Mouse (Mus musculus): Measurements from ENCODE around the gene Socs2. TPM values are rescaled to one million over a fixed set of nuclear protein-coding genes. Genes with fewer than 3 reads are reported as not detected.

Gene Socs2
- polyA plus RNA-seq, 1 experiment, result 10.8 TPM

- DNase-seq (ENCODE audit: low read depth), result no peak
These were observed 3.3 kb upstream of the Socs2 start for GRCm38 (mm10) chr10:95420284-95420683.

- no peak for DNase-seq (ENCODE audit: low read depth)
These were observed 2.7 kb upstream of the Socs2 start for GRCm38 (mm10) chr10:95419726-95420125.

- DNase-seq (ENCODE audit: low read depth), result no peak
These were observed 1.7 kb upstream of the Socs2 start for GRCm38 (mm10) chr10:95418631-95419030.

DNA sequence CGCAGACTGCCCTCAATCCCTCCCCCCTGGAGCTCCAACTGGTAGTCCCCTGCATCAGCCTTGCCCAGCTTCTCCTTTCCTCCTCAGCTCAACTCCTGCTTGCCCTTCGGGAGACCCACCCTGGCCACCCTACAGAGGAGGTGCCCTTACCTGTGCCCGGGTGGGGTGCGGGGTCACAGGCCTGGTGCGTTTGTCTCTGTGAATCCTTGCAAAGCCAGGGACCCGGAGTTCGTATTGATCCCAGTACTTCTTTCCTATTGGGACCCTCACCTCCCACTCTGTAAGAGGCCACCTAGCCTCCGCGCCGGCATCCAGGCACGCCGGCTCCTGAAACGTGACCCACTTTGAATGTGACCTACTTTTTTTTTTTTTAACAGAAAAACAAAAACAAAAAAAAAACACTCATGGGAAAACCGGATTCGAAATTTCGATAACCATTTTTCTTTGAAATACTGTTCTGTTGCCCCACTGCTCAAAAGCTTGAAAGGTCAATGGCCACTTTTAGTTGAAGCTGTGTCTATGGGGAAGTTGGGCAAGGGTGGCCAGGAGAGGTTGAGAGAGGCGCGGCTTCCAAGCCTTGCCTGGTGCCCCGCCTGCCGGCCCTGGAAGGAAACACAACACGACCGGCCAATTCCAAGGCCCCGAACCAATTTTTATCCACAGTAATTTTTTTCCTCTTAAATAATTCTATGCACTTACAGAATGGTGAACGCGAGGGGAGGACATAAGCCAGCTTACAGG lies 686 bp upstream of the Socs2 start:
- no peak for DNase-seq (ENCODE audit: low read depth)

DNA sequence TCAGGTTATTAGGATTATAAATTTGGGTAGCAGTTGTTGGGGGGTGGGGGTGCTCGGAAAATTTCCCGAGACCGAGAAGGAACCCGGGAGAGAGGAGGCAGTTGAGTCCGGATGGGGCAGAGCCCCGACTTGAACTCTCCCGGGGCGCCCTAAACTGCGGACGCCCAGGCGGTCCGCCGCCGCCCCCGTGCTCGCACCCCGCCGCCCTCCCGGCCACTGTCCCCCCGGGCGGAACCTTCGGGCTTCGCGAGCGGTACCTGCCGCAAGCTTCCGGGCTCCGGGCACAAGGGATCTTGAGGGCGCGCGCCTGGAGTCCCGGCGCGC lies 657 bp downstream of the Socs2 start:
- DNase-seq (ENCODE audit: low read depth), result no peak

DNA sequence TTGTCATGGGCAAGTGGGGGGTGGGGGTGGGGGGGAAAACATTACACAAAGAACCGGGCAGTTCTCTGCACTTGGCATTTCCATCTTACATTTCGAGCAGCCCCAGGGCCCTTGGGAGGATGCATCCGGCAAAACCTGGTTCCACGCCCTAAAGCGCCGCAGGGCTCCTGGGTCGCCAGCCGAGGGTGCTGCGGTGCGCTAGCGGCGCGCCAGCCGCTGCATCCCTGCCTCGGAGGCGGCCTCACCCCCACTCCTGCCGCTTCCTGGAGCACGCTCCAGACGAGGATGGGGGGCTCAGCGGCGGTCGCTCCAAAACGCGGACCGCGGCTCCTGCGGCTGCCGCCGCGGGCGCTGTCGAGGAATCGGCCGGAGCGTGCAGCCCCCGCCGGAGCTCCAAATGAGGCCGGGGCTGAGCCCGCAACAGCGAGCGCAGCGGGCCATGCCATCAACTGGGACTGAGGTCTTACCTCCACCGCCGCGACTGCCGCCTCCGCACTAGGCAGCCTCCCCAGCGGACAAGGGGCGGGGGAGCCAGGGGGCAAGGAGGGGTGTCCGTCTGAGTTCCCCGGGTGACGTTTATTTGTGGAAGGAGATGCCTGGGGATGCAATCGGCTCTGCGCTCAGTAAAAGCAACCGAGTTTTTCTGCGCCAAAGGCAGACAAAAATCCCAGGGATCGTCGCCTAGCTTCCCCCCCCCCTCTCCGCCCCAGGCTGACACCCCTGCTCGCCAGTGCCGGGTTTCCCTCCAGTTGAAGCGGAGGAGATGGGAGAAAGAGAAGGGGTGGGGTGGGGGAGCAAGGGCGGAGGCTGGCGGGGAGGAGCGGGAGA lies 1.2 kb downstream of the Socs2 start:
- DNase-seq (ENCODE audit: low read depth), result no peak

GRCm38 (mm10) chr10:95415159-95415532 lies 1.8 kb downstream of the Socs2 start:
- no peak for DNase-seq (ENCODE audit: low read depth)

DNA sequence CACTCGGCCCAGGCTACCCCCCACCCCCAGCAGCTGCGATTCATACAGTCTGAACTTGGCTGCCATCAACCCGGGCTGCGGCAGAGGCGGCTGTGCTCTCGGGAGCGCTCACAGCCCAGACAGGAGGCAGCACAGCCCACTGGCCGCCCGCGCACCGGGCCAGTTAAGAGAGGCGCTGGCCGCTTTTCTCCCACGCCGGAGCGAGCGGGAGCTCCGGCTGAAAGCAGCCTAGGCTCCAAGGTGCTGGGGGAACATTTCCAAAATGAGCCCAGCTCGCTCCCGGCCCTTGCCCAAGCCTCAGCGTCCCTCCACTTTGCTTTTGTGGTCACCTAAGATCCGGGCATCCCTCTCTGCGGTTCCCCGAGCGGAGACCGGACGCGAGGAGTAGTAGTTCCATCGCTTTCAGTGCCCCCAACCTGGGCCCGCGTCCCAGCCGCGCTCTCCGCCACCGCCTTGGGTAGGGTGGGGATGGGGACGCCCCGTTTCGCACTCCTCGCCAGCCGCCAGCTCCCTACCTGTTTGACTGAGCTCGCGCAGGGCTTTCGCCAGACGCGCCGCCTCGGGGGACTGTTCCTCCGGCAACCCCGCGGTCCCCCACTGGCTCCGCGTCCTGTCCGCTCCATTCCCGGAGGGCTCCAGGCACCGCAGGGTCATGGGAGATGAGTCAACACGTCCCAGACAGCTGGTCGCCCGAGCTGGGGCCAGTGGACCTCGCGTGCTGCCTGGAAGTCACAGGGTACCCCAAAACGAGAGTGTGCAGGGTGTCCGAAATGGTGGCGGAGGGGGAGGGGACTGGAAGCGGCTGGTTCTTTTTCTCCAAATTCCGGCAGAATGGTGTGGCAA lies 2.4 kb downstream of the Socs2 start:
- DNase-seq (ENCODE audit: low read depth), result no peak

DNA sequence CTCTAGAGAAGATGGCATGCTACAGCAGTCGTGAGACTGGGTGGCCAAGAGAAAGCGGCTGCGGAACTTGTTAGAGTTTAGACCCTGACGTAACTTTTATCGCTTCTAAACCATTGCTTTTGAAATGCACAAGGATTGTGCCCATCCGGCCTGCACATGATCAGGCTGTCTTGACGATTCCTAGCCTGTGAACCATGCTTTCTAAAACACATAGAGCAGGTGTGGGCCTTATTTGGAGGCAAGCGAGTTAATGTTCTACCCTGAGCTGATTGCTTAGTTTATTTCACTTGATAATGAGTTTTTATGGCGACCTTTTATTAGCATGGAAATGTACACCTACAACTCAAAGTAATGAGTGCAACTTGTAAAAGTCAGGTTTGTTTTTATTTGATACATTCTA lies 5.8 kb downstream of the Socs2 start:
- no peak for DNase-seq (ENCODE audit: low read depth)

DNA sequence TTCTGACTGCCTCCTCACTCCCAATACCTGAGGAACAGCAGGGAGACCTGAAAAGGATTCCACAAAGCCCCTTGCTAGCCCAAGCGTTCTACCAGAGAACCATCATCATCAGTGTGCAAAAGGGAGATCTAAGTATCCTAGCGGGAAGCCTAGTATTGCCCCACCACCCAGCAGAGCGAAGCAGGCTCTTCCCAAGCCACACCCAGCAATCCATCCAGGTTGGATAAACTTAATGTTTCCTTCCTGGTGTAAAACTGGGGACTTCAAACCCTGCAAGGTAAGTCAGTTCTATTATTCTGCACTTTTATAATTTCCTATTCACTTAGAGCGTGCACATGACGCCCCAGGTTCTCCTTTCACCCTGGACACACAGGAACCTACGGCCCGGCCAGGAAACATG lies 6.3 kb downstream of the Socs2 start:
- no peak for DNase-seq (ENCODE audit: low read depth)

DNA sequence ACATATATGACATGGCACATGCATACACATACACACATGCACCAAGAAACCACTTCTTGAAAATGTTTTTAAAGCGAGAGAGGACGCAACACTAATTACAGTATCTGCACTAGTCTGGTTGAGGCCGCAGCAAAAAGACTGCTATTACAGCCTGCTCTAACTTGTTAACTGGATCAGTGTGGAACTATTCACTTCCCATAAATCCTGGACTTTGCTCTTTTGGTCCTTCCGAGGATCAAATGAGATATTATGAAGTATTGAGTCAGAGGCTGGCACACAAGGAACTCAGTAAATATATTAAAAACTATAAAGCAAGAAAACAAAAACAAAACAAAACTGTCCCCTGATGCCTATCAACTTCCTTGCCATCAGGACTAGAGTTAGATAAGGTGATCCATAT lies 6.8 kb downstream of the Socs2 start:
- DNase-seq (ENCODE audit: low read depth), result no peak

GRCm38 (mm10) chr10:95409149-95409548 lies 7.8 kb downstream of the Socs2 start:
- DNase-seq (ENCODE audit: low read depth), result no peak

DNA sequence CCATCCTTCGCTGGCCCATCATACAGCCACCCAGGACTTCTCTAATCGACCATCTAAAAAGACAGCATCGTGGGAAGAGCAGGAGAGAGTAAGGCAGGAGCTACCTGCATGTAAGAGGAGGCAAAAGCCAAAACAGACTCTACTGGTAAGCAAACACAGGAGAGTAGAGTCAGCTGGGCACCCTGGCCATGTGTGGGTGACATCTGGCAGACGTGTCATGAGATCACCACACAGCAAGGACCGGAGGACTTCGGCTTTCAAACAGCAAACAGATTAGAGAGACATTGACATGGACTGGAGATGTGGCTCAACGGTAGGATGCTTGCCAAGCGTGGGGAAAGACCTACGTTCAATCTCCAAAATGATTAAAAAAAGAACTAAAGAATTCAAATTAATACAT lies 8.5 kb downstream of the Socs2 start:
- no peak for DNase-seq (ENCODE audit: low read depth)

DNA sequence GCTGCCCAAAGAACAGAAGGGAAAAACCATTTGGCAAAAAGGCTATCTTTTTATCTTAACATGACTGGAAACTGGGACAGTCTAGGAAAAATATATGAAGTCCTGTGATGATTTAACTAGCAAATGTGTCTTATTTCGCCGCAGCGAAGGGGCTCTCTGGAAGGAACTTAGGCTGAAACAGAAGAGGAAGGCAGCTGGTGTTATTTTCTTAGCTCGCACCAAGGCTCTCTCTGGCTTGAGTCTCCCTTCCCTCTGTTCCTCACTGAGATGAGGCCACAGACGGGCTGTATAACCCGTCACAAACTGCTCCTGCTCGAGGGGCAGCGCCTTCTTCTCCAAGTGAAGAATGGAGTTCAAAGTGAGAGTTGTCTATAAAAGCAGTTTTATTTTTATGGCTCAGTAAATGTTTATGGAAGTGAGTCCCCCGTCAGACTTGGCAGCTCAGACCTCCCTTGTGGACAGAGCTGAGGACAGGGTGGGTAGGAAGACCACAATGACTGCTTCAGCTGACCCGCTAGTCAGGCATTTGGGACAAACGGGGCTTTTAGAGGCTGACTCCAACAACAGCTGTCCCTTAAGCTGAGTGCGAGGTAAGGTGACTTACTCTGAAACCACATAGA lies 9.3 kb downstream of the Socs2 start:
- no peak for DNase-seq (ENCODE audit: low read depth)

- DNase-seq (ENCODE audit: low read depth), result no peak
These were observed 12.2 kb downstream of the Socs2 start for GRCm38 (mm10) chr10:95404774-95405173.

DNA sequence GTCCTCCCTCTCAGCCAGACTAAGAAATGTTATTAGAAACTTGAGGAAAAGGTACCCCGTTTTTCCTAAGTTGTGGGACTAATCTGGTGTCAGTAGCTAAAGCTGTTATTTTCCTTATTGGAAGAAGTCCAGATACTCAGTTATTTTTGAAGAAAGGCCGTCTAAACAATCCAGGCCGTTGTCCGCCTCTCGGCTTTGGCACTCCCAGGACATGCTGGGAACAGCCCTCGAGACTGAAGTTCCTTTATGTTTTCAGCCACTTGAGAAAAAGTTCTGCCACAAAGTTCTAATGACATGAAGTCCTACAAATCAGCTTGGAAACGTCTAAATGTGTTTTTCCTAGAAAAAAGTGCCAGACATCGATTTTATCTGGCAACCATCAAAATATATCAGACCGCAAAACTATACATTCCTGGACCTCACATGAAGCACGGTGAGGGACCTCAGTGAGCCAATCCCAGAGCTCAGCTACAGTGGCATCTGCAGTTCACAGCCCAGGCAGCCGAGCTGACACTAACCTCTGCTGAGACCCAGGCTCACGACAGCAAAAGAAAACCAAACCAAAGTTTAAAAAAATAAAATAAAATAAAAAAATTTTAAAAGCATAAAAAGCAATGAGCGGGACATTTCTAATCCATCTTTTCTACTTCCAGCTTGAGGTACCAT lies 17.2 kb downstream of the Socs2 start:
- no peak for DNase-seq (ENCODE audit: low read depth)

DNA sequence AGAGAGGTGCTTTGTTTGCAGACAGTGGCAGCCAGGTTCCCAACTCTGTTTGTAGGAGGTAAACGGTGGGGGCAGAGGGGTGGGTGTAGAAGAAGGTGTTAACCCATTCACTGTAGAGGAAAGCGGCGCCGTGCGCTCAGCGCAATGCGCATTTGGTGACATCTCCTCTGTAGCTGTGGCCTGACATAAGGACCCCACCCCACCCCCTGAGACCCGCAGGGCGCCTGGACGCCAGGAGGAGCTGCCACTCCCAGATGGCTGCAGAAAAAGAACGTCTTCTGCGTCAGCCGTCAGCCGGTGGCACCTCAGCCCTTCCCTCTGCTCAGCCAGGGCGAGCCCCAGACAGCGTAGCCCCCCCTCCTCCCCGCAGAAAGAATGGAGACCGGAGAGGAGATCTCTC lies 18.5 kb downstream of the Socs2 start:
- DNase-seq (ENCODE audit: low read depth), result no peak

GRCm38 (mm10) chr10:95397191-95397835 lies 19.7 kb downstream of the Socs2 start:
- no peak for DNase-seq (ENCODE audit: low read depth)

DNA sequence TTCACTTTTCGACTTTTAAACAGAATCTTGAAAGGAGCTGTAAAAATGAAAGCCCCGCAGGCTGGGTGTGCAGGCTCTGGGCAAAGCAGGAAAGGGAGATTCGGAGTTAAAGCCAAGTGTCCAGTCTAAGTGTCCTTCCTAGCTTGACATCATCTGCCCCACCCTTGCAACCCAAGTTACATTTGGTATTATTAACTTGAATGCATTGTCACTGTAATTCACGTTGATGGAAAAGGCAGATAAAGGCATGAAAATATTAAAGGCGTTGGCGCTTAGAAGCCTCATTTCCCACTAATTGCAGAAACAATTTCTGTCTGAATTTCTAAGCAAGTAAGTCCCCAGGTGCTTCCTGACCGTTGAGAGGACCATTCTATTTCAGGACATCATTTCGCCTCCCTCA lies 20.6 kb downstream of the Socs2 start:
- DNase-seq (ENCODE audit: low read depth), result no peak

DNA sequence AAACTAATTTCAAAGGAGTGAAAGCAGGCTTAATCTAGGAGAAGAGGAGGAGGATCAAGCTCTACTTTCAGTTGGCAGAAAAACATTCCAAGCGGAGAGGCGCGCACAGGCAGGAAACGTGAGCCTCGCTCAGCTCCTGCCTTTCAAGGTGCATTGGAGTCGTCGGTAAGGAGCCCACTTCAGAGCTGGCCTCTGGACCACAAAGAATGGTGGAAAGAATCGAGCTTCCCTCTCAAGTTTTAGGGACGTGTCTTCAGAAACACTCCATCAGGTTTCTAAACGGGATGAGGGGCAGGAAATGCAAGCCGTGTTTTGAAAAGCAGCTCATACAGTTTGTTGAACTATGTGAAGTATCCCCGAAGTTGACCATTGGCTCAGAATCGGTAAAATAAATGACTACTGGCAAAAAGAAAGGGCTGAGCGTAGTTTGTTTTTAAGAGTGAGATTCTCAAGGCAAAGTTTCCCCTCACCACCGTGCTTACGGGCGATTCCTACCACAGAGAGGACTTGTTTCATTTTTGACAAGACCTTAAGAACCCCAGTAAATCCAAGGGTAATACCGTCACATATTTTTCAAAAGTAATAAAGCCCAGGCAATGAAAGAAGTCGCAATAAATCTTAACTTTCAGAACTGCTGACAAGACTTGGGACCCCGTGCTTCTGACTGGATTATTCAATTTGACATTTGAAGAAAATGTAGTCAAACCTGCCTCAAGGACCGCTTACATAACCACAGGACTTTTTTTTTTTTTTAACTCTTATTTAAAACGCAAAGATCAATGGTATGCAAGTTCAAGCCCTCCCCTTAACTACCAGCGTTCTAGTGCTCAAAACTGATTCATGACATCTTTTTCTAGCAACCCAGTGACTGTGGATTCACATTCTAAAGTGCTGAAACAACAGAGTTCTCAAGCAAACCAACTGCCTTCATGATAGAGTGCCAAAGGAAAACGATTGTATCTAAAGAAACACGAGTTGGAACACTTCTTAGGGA lies 21.9 kb downstream of the Socs2 start:
- DNase-seq (ENCODE audit: low read depth), result no peak
